Mouse (Mus musculus) heart, adult 2 months (tissue): ENCODE measurements around the gene 4931409K22Rik. TPM values are rescaled to one million over a fixed set of nuclear protein-coding genes. Genes with fewer than 3 reads are reported as not detected.

Experiments
- DNase-seq, 2 experiments: peaks; one replicate each; pipeline ENCODE4 v3.0.0; 2021
- H3K27ac ChIP-seq: fragments of 200-600 bp; 2 replicates; pipeline ENCODE4 v1.8.1; 2022
- H3K27me3 ChIP-seq: fragments of 200-500 bp; 2 replicates; pipeline ENCODE4 v1.6.1; 2012; ENCODE audit warnings: mild to moderate bottlenecking, low read length, inconsistent platforms, mixed read lengths; ENCODE audit not compliant: control insufficient read depth, insufficient read depth
- H3K36me3 ChIP-seq: fragments of 200-500 bp; 2 replicates; pipeline ENCODE4 v1.6.1; 2012; ENCODE audit warnings: low read length, inconsistent platforms; ENCODE audit not compliant: control insufficient read depth, insufficient read depth
- H3K4me1 ChIP-seq: fragments of 200-500 bp; 2 replicates; pipeline ENCODE4 v1.6.1; 2011; ENCODE audit warnings: low read length; ENCODE audit not compliant: control insufficient read depth, insufficient read depth
- H3K4me3 ChIP-seq: fragments of 200-600 bp; 2 replicates; pipeline ENCODE4 v1.8.1; 2022
- H3K79me2 ChIP-seq: fragments of 200-500 bp; replicated peaks from 2 replicates; pipeline ENCODE4 v1.6.1; 2012; ENCODE audit warnings: mild to moderate bottlenecking, inconsistent platforms, low read length, moderate library complexity, mixed read lengths; ENCODE audit not compliant: control insufficient read depth, insufficient read depth
- H3K9ac ChIP-seq: fragments of 200-500 bp; 2 replicates; pipeline ENCODE4 v1.6.1; 2012; ENCODE audit warnings: low read depth, mild to moderate bottlenecking, control low read depth, inconsistent platforms, low read length, mixed read lengths
- CTCF ChIP-seq: fragments of 200-600 bp; IDR thresholded peaks from 2 replicates; pipeline ENCODE4 v1.8.1; 2022; ENCODE audit warnings: antibody characterized with exemption, mild to moderate bottlenecking, moderate library complexity
- EP300 ChIP-seq: fragments of 200-500 bp; IDR thresholded peaks from 2 replicates; pipeline ENCODE4 v1.6.1; 2011; ENCODE audit warnings: low read depth, low read length, control low read depth; ENCODE audit not compliant: insufficient read depth
- POLR2A ChIP-seq: fragments of 200-500 bp; IDR thresholded peaks from 2 replicates; pipeline ENCODE4 v1.6.1; 2011; ENCODE audit warnings: mild to moderate bottlenecking, low read depth, low read length, control low read depth; ENCODE audit not compliant: insufficient read depth
- WGBS: fragments of 180-500 bp; shearing (Covaris S2); methylation state at CpG from one replicate; pipeline ENCODE4 v1.1.7; 2018; 5-methylcytosine and 5-hydroxymethylcytosine counted together
- intact Hi-C: fragments of 180-260 bp; cut with DNase I; formaldehyde crosslinking; loops from one replicate; pipeline ENCODE4 v1.15.1; 2025
- polyA plus RNA-seq: library from polyadenylated mRNA; depleted of rRNA; stranded (reverse); fragments of >200 nt; gene quantifications from 2 replicates; pipeline ENCODE4 v1.2.3, GENCODE M21; 2012
- total RNA-seq, 2 experiments: library from RNA; stranded (reverse); gene quantifications; 2 replicates each; pipeline ENCODE4 v1.2.3; 2021

The 4931409K22Rik gene
- total and polyA plus RNA-seq, 3 experiments: 0.06 TPM; not detected in 2

GRCm38 (mm10) chr5:24603431-24604010 is 46.9 kb upstream of the 4931409K22Rik start:
- TF ChIP-seq CTCF: no peak
- TF ChIP-seq EP300: no peak
- TF ChIP-seq POLR2A: no peak
- Histone ChIP-seq H3K27me3 (no peaks in the 10 kb centered on the region), H3K4me1 (peaks cover 16% of the 10 kb centered on the region), H3K79me2 (no peaks in the 10 kb centered on the region), H3K9ac (peak overlapping the region; percentile 28; the same call in 1 of the 2 replicates), H3K27ac (peak overlapping the region; percentile 99), H3K36me3 (no peaks in the 10 kb centered on the region), H3K4me3 (peak overlapping the region; percentile 64)
- DNase-seq: no peak
- intact Hi-C loops: loop anchor here (2.0 to 5.0 kb wide), 2 partner anchors 27 to 149 kb away; partner anchors contain the start of gene Abcf2
- WGBS: 65% methylated on average over 8 of the region's 8 CpGs

GRCm38 (mm10) chr5:24602751-24603343 is 46.2 kb upstream of the 4931409K22Rik start:
- Histone ChIP-seq H3K4me1 (peaks cover 16% of the 10 kb centered on the region), H3K79me2 (no peaks in the 10 kb centered on the region), H3K27ac (peak overlapping the region; percentile 99), H3K27me3 (no peaks in the 10 kb centered on the region), H3K36me3 (no peaks in the 10 kb centered on the region), H3K9ac (peak overlapping the region; percentile 99), H3K4me3 (peak overlapping the region; percentile 64)
- DNase-seq: peak; percentile 93 to 94
- WGBS: 2% methylated on average over 16 of the region's 16 CpGs
- intact Hi-C loops: loop anchor here (2.0 to 5.0 kb wide), 2 partner anchors 26 to 149 kb away; partner anchors contain the start of gene Abcf2
- no peak for TF ChIP-seq CTCF
- TF ChIP-seq EP300: peak; percentile 61; the same call in 1 of the 2 replicates
- peak; percentile 96 for TF ChIP-seq POLR2A

DNA sequence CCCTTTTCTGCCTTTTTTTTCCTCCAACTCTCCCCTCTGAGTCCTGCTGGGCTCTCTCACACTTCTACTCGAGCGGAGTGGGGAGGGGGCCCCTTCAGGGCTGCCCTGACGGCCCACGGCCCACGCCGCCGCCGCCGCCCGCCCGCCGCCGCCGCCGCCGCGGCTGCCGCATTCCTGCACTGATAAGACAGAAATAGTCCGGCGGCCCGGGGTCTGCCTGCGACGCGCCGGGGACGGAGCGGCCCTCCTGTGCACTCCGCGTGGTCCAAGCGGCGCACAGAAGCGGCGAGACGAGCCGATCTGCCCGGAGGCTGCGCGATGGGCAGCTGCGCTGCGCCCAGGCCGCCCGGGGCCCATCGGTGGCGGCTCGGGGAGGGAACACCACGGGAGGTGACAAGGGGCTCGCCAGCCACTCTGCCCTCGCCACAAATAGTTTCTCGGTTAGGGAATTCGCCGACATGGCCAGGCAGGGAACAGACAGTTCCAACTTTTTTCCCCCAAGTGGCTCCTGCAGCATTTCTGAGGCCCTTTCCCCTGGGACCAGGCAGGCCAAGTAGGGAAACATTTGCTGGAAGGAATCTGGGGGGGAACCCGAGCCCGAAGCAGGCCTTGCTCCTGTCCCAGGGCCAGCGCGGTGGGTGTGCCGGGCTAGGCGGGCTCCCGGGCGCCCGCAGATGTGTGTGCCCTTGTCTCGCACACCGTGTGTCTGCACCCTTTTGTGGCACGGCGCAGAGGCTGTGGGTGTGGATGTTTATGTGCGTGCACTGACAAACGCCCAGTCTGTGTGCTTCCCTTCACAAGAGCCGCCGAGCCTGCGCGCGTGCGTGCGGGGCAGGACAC is 45.5 kb upstream of the 4931409K22Rik start:
- TF ChIP-seq EP300: 0 out of 2 replicates have a peak, but pooled peaks have one; percentile 3
- peak; percentile 44; the same call in 1 of the 2 replicates for TF ChIP-seq POLR2A
- no peak for TF ChIP-seq CTCF
- whole genome bisulfite sequencing: under 1% methylated on average over 73 of the region's 73 CpGs
- peak; percentile 87 to 88 for DNase-seq
- peaks cover 18% of the 10 kb centered on the region for H3K4me1 ChIP-seq
- H3K4me3 ChIP-seq: peak overlapping the region; percentile 64
- intact Hi-C loops: loop anchor here (2.0 to 5.0 kb wide), 2 partner anchors 25 to 150 kb away; partner anchors contain the start of gene Abcf2
- H3K27me3 ChIP-seq: no peaks in the 10 kb centered on the region
- H3K9ac ChIP-seq: peak overlapping the region; percentile 99
- no peaks in the 10 kb centered on the region for H3K79me2 ChIP-seq
- H3K36me3 ChIP-seq: no peaks in the 10 kb centered on the region
- peak overlapping the region; percentile 99 for H3K27ac ChIP-seq

GRCm38 (mm10) chr5:24601071-24601835 is 44.6 kb upstream of the 4931409K22Rik start:
- WGBS: 3% methylated on average over 30 of the region's 33 CpGs
- no peak for DNase-seq
- H3K4me1 ChIP-seq: peaks cover 20% of the 10 kb centered on the region
- peak overlapping the region; percentile 99 for H3K27ac ChIP-seq
- no peaks in the 10 kb centered on the region for H3K36me3 ChIP-seq
- H3K9ac ChIP-seq: peak overlapping the region; percentile 99
- TF ChIP-seq EP300 (no peak), CTCF (no peak), POLR2A (no peak)
- no peaks in the 10 kb centered on the region for H3K27me3 ChIP-seq
- H3K79me2 ChIP-seq: no peaks in the 10 kb centered on the region
- H3K4me3 ChIP-seq: peak overlapping the region; percentile 64
- intact Hi-C loops: loop anchor here (5.0 kb wide), 1 partner anchor 151 kb away; no protein-coding TSS in a partner anchor

DNA sequence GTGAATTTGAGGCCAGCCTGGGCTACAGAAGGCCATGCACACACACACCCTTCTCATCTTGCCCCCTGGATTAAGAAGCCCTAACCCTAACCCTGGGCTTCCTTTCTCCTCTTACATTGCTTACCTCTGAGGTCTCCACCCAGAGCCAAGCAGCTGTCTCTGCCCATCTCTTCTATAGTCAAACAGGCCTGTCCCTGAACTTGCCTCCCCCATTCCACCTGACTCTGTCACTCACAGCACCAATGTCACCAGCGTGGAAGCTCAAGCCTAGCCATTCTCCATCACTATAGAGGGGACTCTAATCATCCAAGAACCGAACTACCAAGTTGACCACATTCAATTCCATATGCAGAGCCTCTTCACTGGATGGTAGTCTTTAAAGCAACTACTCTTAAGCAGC is 43.6 kb upstream of the 4931409K22Rik start:
- Histone ChIP-seq H3K4me3 (no peak overlapping the region), H3K79me2 (no peaks in the 10 kb centered on the region), H3K36me3 (no peaks in the 10 kb centered on the region), H3K27ac (no peak overlapping the region), H3K9ac (no peak overlapping the region), H3K27me3 (no peaks in the 10 kb centered on the region), H3K4me1 (peaks cover 18% of the 10 kb centered on the region)
- no peak for TF ChIP-seq CTCF
- TF ChIP-seq POLR2A: no peak
- TF ChIP-seq EP300: no peak
- intact Hi-C loops: loop anchor here (5.0 kb wide), 1 partner anchor 152 kb away; no protein-coding TSS in a partner anchor
- 80% methylated on average over 2 of the region's 2 CpGs for WGBS
- DNase-seq: no peak
